Mouse (Mus musculus) kidney, embryonic 15.5 days (tissue): ENCODE data around the gene Tagln3. TPM values are rescaled to one million over a fixed set of nuclear protein-coding genes. Genes with fewer than 3 reads are reported as not detected.

Experiments used
- ATAC-seq: fragments of 200-750 bp; cut with Nextera tagmentation; replicated peaks from 2 replicates; pipeline ENCODE4 v1.8.0; 2017; ENCODE audit warnings: moderate TSS enrichment; ENCODE audit not compliant: low FRiP score
- H3K27ac ChIP-seq: fragments of 300-500 bp; sonication (generic); 2 replicates; pipeline ENCODE4 v1.5.1; 2015; ENCODE audit warnings: mild to moderate bottlenecking, inconsistent platforms
- H3K27me3 ChIP-seq: fragments of 300-500 bp; sonication (generic); 2 replicates; pipeline ENCODE4 v1.6.1; 2015; ENCODE audit warnings: inconsistent platforms
- H3K36me3 ChIP-seq: fragments of 300-500 bp; sonication (generic); 2 replicates; pipeline ENCODE4 v1.6.1; 2015; ENCODE audit warnings: inconsistent platforms
- H3K4me1 ChIP-seq: fragments of 300-500 bp; sonication (generic); 2 replicates; pipeline ENCODE4 v1.6.1; 2015; ENCODE audit warnings: inconsistent platforms
- H3K4me2 ChIP-seq: fragments of 300-500 bp; sonication (generic); 2 replicates; pipeline ENCODE4 v1.6.1; 2015; ENCODE audit warnings: moderate library complexity, mild to moderate bottlenecking, inconsistent platforms
- H3K4me3 ChIP-seq: fragments of 300-500 bp; sonication (generic); replicated peaks from 2 replicates; pipeline ENCODE4 v1.5.1; 2015; ENCODE audit warnings: mild to moderate bottlenecking, inconsistent platforms
- H3K9ac ChIP-seq: fragments of 300-500 bp; sonication (generic); 2 replicates; pipeline ENCODE4 v1.6.1; 2015; ENCODE audit warnings: mild to moderate bottlenecking, inconsistent platforms
- H3K9me3 ChIP-seq: fragments of 300-500 bp; sonication (generic); replicated peaks from 2 replicates; pipeline ENCODE4 v1.6.1; 2016; ENCODE audit warnings: inconsistent platforms
- WGBS: fragments of 180-500 bp; shearing (Covaris S2); methylation state at CpG from one replicate; pipeline ENCODE4 v1.1.7; 2015; ENCODE audit warnings: mixed read lengths; 5-methylcytosine and 5-hydroxymethylcytosine counted together
- polyA plus RNA-seq: library from polyadenylated mRNA; unstranded; fragments of >200 nt; fragmentation: Nextera tagmentation; extraction: Ambion mirVana; gene quantifications from 2 replicates; pipeline ENCODE4 v1.2.1, GENCODE M21; 2015

Tagln3 gene
- 7.9 and 13.4 TPM in 2 replicates for polyA plus RNA-seq

- ATAC-seq = peak; percentile 79
- no peaks in the 10 kb centered on the region for H3K9me3 ChIP-seq
- peak within 1 kb of the TSS; percentile 86 for H3K4me2 ChIP-seq
- WGBS = 2% methylated on average over 30 of the region's 30 CpGs
- peaks cover 9% of the 10 kb centered on the region for H3K36me3 ChIP-seq
- H3K27ac ChIP-seq = 0 out of 2 replicates have a peak within 1 kb of the TSS, but pooled peaks have one; percentile 4
- H3K9ac ChIP-seq = peak within 1 kb of the TSS; percentile 50
- H3K4me1 ChIP-seq = peaks cover 14% of the 10 kb centered on the region
- peak within 1 kb of the TSS; percentile 51 for H3K4me3 ChIP-seq
- no peaks in the 10 kb centered on the region for H3K27me3 ChIP-seq
Observed at GRCm38 (mm10) chr16:45724061-45724741, at the start of gene Tagln3. Tagln3 (minus strand) TSS chr16:45724608.

- 96% methylated on average over 6 of the region's 6 CpGs for WGBS
- Histone ChIP-seq H3K9me3 (no peaks in the 10 kb centered on the region), H3K4me2 (no peak overlapping the region), H3K27me3 (no peaks in the 10 kb centered on the region), H3K4me3 (no peak overlapping the region), H3K36me3 (peaks cover 85% of the 10 kb centered on the region), H3K9ac (no peak overlapping the region), H3K4me1 (peaks cover 16% of the 10 kb centered on the region), H3K27ac (no peak overlapping the region)
- no peak for ATAC-seq
Observed at GRCm38 (mm10) chr16:45770914-45771313, 46.5 kb upstream of the Tagln3 start.

- Histone ChIP-seq H3K27me3 (no peaks in the 10 kb centered on the region), H3K27ac (peak overlapping the region; percentile 76), H3K4me2 (no peak overlapping the region), H3K4me1 (peaks cover 23% of the 10 kb centered on the region), H3K9ac (no peak overlapping the region), H3K9me3 (no peaks in the 10 kb centered on the region), H3K4me3 (no peak overlapping the region), H3K36me3 (peaks cover 83% of the 10 kb centered on the region)
- no peak for ATAC-seq
- WGBS = 52% methylated on average over 10 of the region's 10 CpGs
Observed at GRCm38 (mm10) chr16:45767853-45768640, 43.6 kb upstream of the Tagln3 start.

GRCm38 (mm10) chr16:45767434-45767833 lies 43.0 kb upstream of the Tagln3 start:
- H3K4me3 ChIP-seq = no peak overlapping the region
- H3K4me1 ChIP-seq = peaks cover 23% of the 10 kb centered on the region
- H3K36me3 ChIP-seq = peaks cover 84% of the 10 kb centered on the region
- H3K9me3 ChIP-seq = no peaks in the 10 kb centered on the region
- H3K4me2 ChIP-seq = no peak overlapping the region
- H3K27ac ChIP-seq = peak overlapping the region; percentile 76
- 29% methylated on average over 4 of the region's 4 CpGs for WGBS
- ATAC-seq = no peak
- H3K27me3 ChIP-seq = no peaks in the 10 kb centered on the region
- H3K9ac ChIP-seq = no peak overlapping the region

- WGBS = 39% methylated on average over 7 of the region's 7 CpGs
- H3K27ac ChIP-seq = peak overlapping the region; percentile 84
- H3K36me3 ChIP-seq = peaks cover 80% of the 10 kb centered on the region
- no peaks in the 10 kb centered on the region for H3K9me3 ChIP-seq
- peak; percentile 91 for ATAC-seq
- no peaks in the 10 kb centered on the region for H3K27me3 ChIP-seq
- peaks cover 23% of the 10 kb centered on the region for H3K4me1 ChIP-seq
- no peak overlapping the region for H3K4me3 ChIP-seq
- no peak overlapping the region for H3K4me2 ChIP-seq
- H3K9ac ChIP-seq = no peak overlapping the region
Observed at GRCm38 (mm10) chr16:45765801-45766494, 41.5 kb upstream of the Tagln3 start.

GRCm38 (mm10) chr16:45765102-45765501 lies 40.7 kb upstream of the Tagln3 start:
- no peak overlapping the region for H3K9ac ChIP-seq
- H3K27me3 ChIP-seq = no peaks in the 10 kb centered on the region
- H3K4me1 ChIP-seq = peaks cover 23% of the 10 kb centered on the region
- peak overlapping the region; percentile 84 for H3K27ac ChIP-seq
- ATAC-seq = 0 out of 2 replicates have a peak, but pooled peaks have one; percentile 2
- 68% methylated on average over 3 of the region's 3 CpGs for WGBS
- H3K4me2 ChIP-seq = no peak overlapping the region
- no peaks in the 10 kb centered on the region for H3K9me3 ChIP-seq
- peaks cover 80% of the 10 kb centered on the region for H3K36me3 ChIP-seq
- no peak overlapping the region for H3K4me3 ChIP-seq

- Histone ChIP-seq H3K4me1 (peaks cover 18% of the 10 kb centered on the region), H3K27ac (no peak overlapping the region), H3K4me2 (no peak overlapping the region), H3K36me3 (peaks cover 82% of the 10 kb centered on the region), H3K27me3 (no peaks in the 10 kb centered on the region), H3K9me3 (no peaks in the 10 kb centered on the region), H3K4me3 (no peak overlapping the region), H3K9ac (no peak overlapping the region)
- no peak for ATAC-seq
- 80% methylated on average over 13 of the region's 13 CpGs for WGBS
Observed at GRCm38 (mm10) chr16:45762859-45763505, 38.6 kb upstream of the Tagln3 start.

GRCm38 (mm10) chr16:45761425-45761824 lies 37.0 kb upstream of the Tagln3 start:
- H3K27ac ChIP-seq = no peak overlapping the region
- no peaks in the 10 kb centered on the region for H3K27me3 ChIP-seq
- WGBS = 79% methylated on average over 1 of the region's 1 CpGs
- H3K36me3 ChIP-seq = peaks cover 85% of the 10 kb centered on the region
- no peak overlapping the region for H3K9ac ChIP-seq
- no peak overlapping the region for H3K4me2 ChIP-seq
- no peak for ATAC-seq
- no peak overlapping the region for H3K4me3 ChIP-seq
- H3K4me1 ChIP-seq = peaks cover 10% of the 10 kb centered on the region; the same call in 1 of the 2 replicates
- H3K9me3 ChIP-seq = no peaks in the 10 kb centered on the region

- no peak overlapping the region for H3K9ac ChIP-seq
- no peak for ATAC-seq
- H3K9me3 ChIP-seq = no peaks in the 10 kb centered on the region
- WGBS = 64% methylated on average over 9 of the region's 9 CpGs
- peaks cover 63% of the 10 kb centered on the region for H3K36me3 ChIP-seq
- H3K4me1 ChIP-seq = 0 out of 2 replicates have a peak, but pooled peaks cover 3% of the 10 kb centered on the region
- no peak overlapping the region for H3K4me3 ChIP-seq
- no peak overlapping the region for H3K4me2 ChIP-seq
- H3K27me3 ChIP-seq = no peaks in the 10 kb centered on the region
- no peak overlapping the region; the same call in 1 of the 2 replicates for H3K27ac ChIP-seq
Observed at GRCm38 (mm10) chr16:45758726-45759269, 34.4 kb upstream of the Tagln3 start.

GRCm38 (mm10) chr16:45757421-45758078 lies 33.1 kb upstream of the Tagln3 start:
- Histone ChIP-seq H3K4me2 (no peak overlapping the region), H3K9ac (no peak overlapping the region), H3K4me3 (no peak overlapping the region), H3K4me1 (0 out of 2 replicates have a peak, but pooled peaks cover 3% of the 10 kb centered on the region), H3K36me3 (peaks cover 54% of the 10 kb centered on the region), H3K9me3 (no peaks in the 10 kb centered on the region), H3K27me3 (no peaks in the 10 kb centered on the region), H3K27ac (peak overlapping the region; percentile 72)
- WGBS = 77% methylated on average over 12 of the region's 12 CpGs
- peak; percentile 62; the same call in 1 of the 2 replicates for ATAC-seq

GRCm38 (mm10) chr16:45756855-45757254 lies 32.4 kb upstream of the Tagln3 start:
- Histone ChIP-seq H3K27me3 (no peaks in the 10 kb centered on the region), H3K4me3 (no peak overlapping the region), H3K9me3 (no peaks in the 10 kb centered on the region), H3K4me1 (0 out of 2 replicates have a peak, but pooled peaks cover 3% of the 10 kb centered on the region), H3K27ac (no peak overlapping the region), H3K9ac (no peak overlapping the region), H3K36me3 (peaks cover 57% of the 10 kb centered on the region), H3K4me2 (no peak overlapping the region)
- ATAC-seq = peak; percentile 66; the same call in 1 of the 2 replicates
- WGBS = 41% methylated on average over 9 of the region's 9 CpGs
